Comparison of ENCODE assay signal across 24 mouse cellular contexts in genomic region chr15:5852523-5852922, GRCm38 (mm10).
"Had no signal": no experiment of that assay in that cellular context is flagged by ENCODE, and none has a peak within 500 bp of the region (broad histone marks: within the 10 kb centered on the region; RNA-seq: fewer than 3 reads in every experiment).

No protein-coding gene starts in this region.

- ATAC-seq: hindbrain, postnatal 0 days; intestine, embryonic 16.5 days; liver, embryonic 12.5 days had no signal

- H3K36me3 ChIP-seq: hindbrain, embryonic 13.5 days; hindbrain, embryonic 15.5 days; kidney, embryonic 15.5 days; limb, embryonic 13.5 days; limb, embryonic 15.5 days; liver, embryonic 12.5 days had no signal

- H3K4me3 ChIP-seq: heart, adult 2 months; hindbrain, embryonic 13.5 days; hindbrain, embryonic 15.5 days; kidney, embryonic 15.5 days; limb, embryonic 13.5 days; limb, embryonic 15.5 days; liver, embryonic 12.5 days had no signal

- H3K27ac ChIP-seq: heart, adult 2 months; hindbrain, embryonic 13.5 days; hindbrain, embryonic 15.5 days; hindbrain, postnatal 0 days; kidney, embryonic 15.5 days; kidney, postnatal 0 days; limb, embryonic 13.5 days; limb, embryonic 15.5 days; liver, embryonic 12.5 days; liver, embryonic 14.5 days had no signal

- DNase-seq: gastrocnemius, postnatal 14 days; gastrocnemius, postnatal 36 days; heart, adult 11 months; heart, adult 2 months; heart, postnatal 10 days; kidney, adult 11 months; kidney, adult 2 months; kidney, adult 9 months; kidney, postnatal 14 days; kidney, postnatal 36 days; layer of hippocampus, adult 9-11 months; layer of hippocampus, postnatal 36 days; left cerebral cortex, postnatal 4 days; lung, adult 18-20 months had no signal

- H3K9me3 ChIP-seq: hindbrain, embryonic 13.5 days; hindbrain, embryonic 15.5 days; kidney, embryonic 15.5 days; limb, embryonic 13.5 days; limb, embryonic 15.5 days; liver, embryonic 12.5 days had no signal

- H3K4me2 ChIP-seq: hindbrain, embryonic 13.5 days; hindbrain, embryonic 15.5 days; kidney, embryonic 15.5 days; limb, embryonic 13.5 days; limb, embryonic 15.5 days; liver, embryonic 12.5 days had no signal

- H3K4me1 ChIP-seq: hindbrain, embryonic 13.5 days; hindbrain, embryonic 15.5 days; kidney, embryonic 15.5 days; limb, embryonic 13.5 days; limb, embryonic 15.5 days; liver, embryonic 12.5 days had no signal

- H3K27me3 ChIP-seq: hindbrain, embryonic 13.5 days; hindbrain, embryonic 15.5 days; kidney, embryonic 15.5 days; limb, embryonic 13.5 days; limb, embryonic 15.5 days; liver, embryonic 12.5 days had no signal

- H3K9ac ChIP-seq: hindbrain, embryonic 13.5 days; hindbrain, embryonic 15.5 days; kidney, embryonic 15.5 days; limb, embryonic 13.5 days; limb, embryonic 15.5 days; liver, embryonic 12.5 days; liver, embryonic 14.5 days had no signal
